Mouse (Mus musculus): ENCODE results near the gene H2afy2.

H2afy2 gene

GRCm38 (mm10) chr10:61783621-61784251 lies at the start of gene H2afy2:
Gene H2afy2, minus strand, starts transcription at chr10:61784147.
- no peak for DNase-seq (ENCODE audit: low read depth, low spot score)

- DNase-seq (ENCODE audit: low read depth, low spot score), result no peak
Measured at GRCm38 (mm10) chr10:61832713-61833112, 48.8 kb upstream of the H2afy2 start.

- no peak for DNase-seq (ENCODE audit: low read depth, low spot score)
Measured at GRCm38 (mm10) chr10:61831741-61832140, 47.8 kb upstream of the H2afy2 start.

GRCm38 (mm10) chr10:61831251-61831650 lies 47.3 kb upstream of the H2afy2 start:
- DNase-seq (ENCODE audit: low read depth, low spot score), result no peak

GRCm38 (mm10) chr10:61830817-61831216 lies 46.9 kb upstream of the H2afy2 start:
- no peak for DNase-seq (ENCODE audit: low read depth, low spot score)

- no peak for DNase-seq (ENCODE audit: low read depth, low spot score)
Measured at GRCm38 (mm10) chr10:61829046-61829445, 45.1 kb upstream of the H2afy2 start.

- no peak for DNase-seq (ENCODE audit: low read depth, low spot score)
Measured at GRCm38 (mm10) chr10:61827950-61828936, 44.3 kb upstream of the H2afy2 start.

- DNase-seq (ENCODE audit: low read depth, low spot score), result no peak
Measured at GRCm38 (mm10) chr10:61826753-61827435, 42.9 kb upstream of the H2afy2 start.

GRCm38 (mm10) chr10:61825979-61826752 lies 42.2 kb upstream of the H2afy2 start:
- DNase-seq (ENCODE audit: low read depth, low spot score), result no peak

- no peak for DNase-seq (ENCODE audit: low read depth, low spot score)
Measured at GRCm38 (mm10) chr10:61825536-61825935, 41.6 kb upstream of the H2afy2 start.

GRCm38 (mm10) chr10:61823731-61824115 lies 39.8 kb upstream of the H2afy2 start:
- no peak for DNase-seq (ENCODE audit: low read depth, low spot score)

GRCm38 (mm10) chr10:61822968-61823730 lies 39.2 kb upstream of the H2afy2 start:
- DNase-seq (ENCODE audit: low read depth, low spot score), result no peak

- no peak for DNase-seq (ENCODE audit: low read depth, low spot score)
Measured at GRCm38 (mm10) chr10:61820050-61820449, 36.1 kb upstream of the H2afy2 start.

GRCm38 (mm10) chr10:61811987-61812386 lies 28.0 kb upstream of the H2afy2 start:
- no peak for DNase-seq (ENCODE audit: low read depth, low spot score)

GRCm38 (mm10) chr10:61798133-61798576 lies 14.2 kb upstream of the H2afy2 start:
- no peak for DNase-seq (ENCODE audit: low read depth, low spot score)

- DNase-seq (ENCODE audit: low read depth, low spot score), result no peak
Measured at GRCm38 (mm10) chr10:61795458-61795857, 11.5 kb upstream of the H2afy2 start.

GRCm38 (mm10) chr10:61794971-61795370 lies 11.0 kb upstream of the H2afy2 start:
- no peak for DNase-seq (ENCODE audit: low read depth, low spot score)

- DNase-seq (ENCODE audit: low read depth, low spot score), result no peak
Measured at GRCm38 (mm10) chr10:61793015-61793414, 9.1 kb upstream of the H2afy2 start.

- DNase-seq (ENCODE audit: low read depth, low spot score), result no peak
Measured at GRCm38 (mm10) chr10:61788499-61788898, 4.6 kb upstream of the H2afy2 start.

GRCm38 (mm10) chr10:61787541-61788313 lies 3.8 kb upstream of the H2afy2 start:
- DNase-seq (ENCODE audit: low read depth, low spot score), result no peak

Measured in CD4-positive helper T cell, adult 2 months (primary cell).